9 mouse cellular contexts compared by ENCODE assay signal in genomic region chr6:32493557-32493956, GRCm38 (mm10).
DNase-seq lines count a peak whose midpoint lies in the region; ATAC-seq and TF ChIP-seq lines count a peak whose summit lies in the region.
"Had no signal": no experiment of that assay in that cellular context is flagged by ENCODE, and none has a peak within 500 bp of the region (broad histone marks: within the 10 kb centered on the region; RNA-seq: fewer than 3 reads in every experiment).

No protein-coding gene starts in this region.

- no peak for TF ChIP-seq POLR2A in cerebellum, adult 2 months (IDR thresholded peaks at IDR 0.05; ENCODE audit: borderline replicate concordance, insufficient read depth, low read length)

- H3K36me3 ChIP-seq in hindbrain, embryonic 13.5 days, result peaks cover 14% of the 10 kb centered on the region
- no peaks in the 10 kb centered on the region for H3K36me3 ChIP-seq in hindbrain, embryonic 10.5 days
- peaks cover 9% of the 10 kb centered on the region; the same call in 1 of the 2 replicates for H3K36me3 ChIP-seq in heart, embryonic 14.5 days (ENCODE audit: control insufficient read depth, insufficient read depth, low read length)
- H3K36me3 ChIP-seq in limb, embryonic 10.5 days, result no peaks in the 10 kb centered on the region
- no peaks in the 10 kb centered on the region for H3K36me3 ChIP-seq in midbrain, embryonic 15.5 days (replicated peaks)
- H3K36me3 ChIP-seq: midbrain, embryonic 12.5 days had no signal

- no peak overlapping the region for H3K9ac ChIP-seq in hindbrain, embryonic 13.5 days
- peak overlapping the region; percentile 6; the same call in 1 of the 2 replicates for H3K9ac ChIP-seq in heart, embryonic 14.5 days (ENCODE audit: low read length)
- H3K9ac ChIP-seq in midbrain, embryonic 15.5 days, result no peak overlapping the region
- H3K9ac ChIP-seq: midbrain, embryonic 12.5 days had no signal

- 0 out of 2 replicates have a peak overlapping the region, but pooled peaks have one; percentile 8 for H3K27ac ChIP-seq in hindbrain, embryonic 13.5 days
- no peak overlapping the region; the same call in 1 of the 2 replicates for H3K27ac ChIP-seq in hindbrain, embryonic 10.5 days
- H3K27ac ChIP-seq in heart, embryonic 14.5 days (replicated peaks in 1 of 2; ENCODE audit: control insufficient read depth in 1 of 2, insufficient read depth in 1 of 2, low read depth in 2 of 2, low read length in 2 of 2), result peak overlapping the region; percentile 64 to 72
- H3K27ac ChIP-seq in limb, embryonic 10.5 days, result peak overlapping the region; percentile 42
- H3K27ac ChIP-seq in cerebellum, adult 2 months (ENCODE audit: insufficient read depth, low read length), result no peak overlapping the region
- no peak overlapping the region for H3K27ac ChIP-seq in midbrain, embryonic 15.5 days
- H3K27ac ChIP-seq: midbrain, embryonic 12.5 days had no signal

- H3K4me1 ChIP-seq in hindbrain, embryonic 13.5 days (replicated peaks), result peaks cover 17% of the 10 kb centered on the region
- H3K4me1 ChIP-seq in hindbrain, embryonic 10.5 days (replicated peaks), result peaks cover 16% of the 10 kb centered on the region
- H3K4me1 ChIP-seq in heart, embryonic 14.5 days (ENCODE audit: control insufficient read depth in 2 of 2, insufficient read depth in 2 of 2, low read length in 2 of 2), result peaks cover 13 to 29% of the 10 kb centered on the region in 2 experiments
- H3K4me1 ChIP-seq in limb, embryonic 10.5 days, result peaks cover 63% of the 10 kb centered on the region
- peaks cover 13% of the 10 kb centered on the region for H3K4me1 ChIP-seq in cerebellum, adult 2 months (ENCODE audit: control insufficient read depth, insufficient read depth, low read length)
- H3K4me1 ChIP-seq in midbrain, embryonic 15.5 days, result peaks cover 12% of the 10 kb centered on the region; the same call in 1 of the 2 replicates

- ATAC-seq in hindbrain, embryonic 13.5 days (ENCODE audit: low FRiP score), result no peak
- peak; percentile 80 for ATAC-seq in heart, embryonic 14.5 days (ENCODE audit: insufficient number of reproducible peaks, insufficient read depth, low FRiP score, low read depth)
- no peak for ATAC-seq in midbrain, embryonic 15.5 days (replicated peaks)

- 35% methylated on average over 5 of the region's 5 CpGs for WGBS in hindbrain, embryonic 13.5 days
- WGBS in hindbrain, embryonic 10.5 days, result 33% methylated on average over 5 of the region's 5 CpGs
- 9% methylated on average over 5 of the region's 5 CpGs for WGBS in heart, embryonic 14.5 days
- WGBS in limb, embryonic 10.5 days, result 55% methylated on average over 5 of the region's 5 CpGs
- WGBS in cerebellum, adult 2 months, result 56% methylated on average over 5 of the region's 5 CpGs
- 41% methylated on average over 5 of the region's 5 CpGs for WGBS in midbrain, embryonic 15.5 days

- no peaks in the 10 kb centered on the region for H3K9me3 ChIP-seq in hindbrain, embryonic 13.5 days
- no peaks in the 10 kb centered on the region for H3K9me3 ChIP-seq in hindbrain, embryonic 10.5 days
- no peaks in the 10 kb centered on the region for H3K9me3 ChIP-seq in heart, embryonic 14.5 days (ENCODE audit: control insufficient read depth, low read length)
- no peaks in the 10 kb centered on the region for H3K9me3 ChIP-seq in limb, embryonic 10.5 days (replicated peaks)
- no peaks in the 10 kb centered on the region for H3K9me3 ChIP-seq in midbrain, embryonic 15.5 days
- H3K9me3 ChIP-seq: midbrain, embryonic 12.5 days had no signal

- H3K27me3 ChIP-seq in hindbrain, embryonic 13.5 days, result no peaks in the 10 kb centered on the region
- H3K27me3 ChIP-seq in hindbrain, embryonic 10.5 days (ENCODE audit: insufficient read depth, poor library complexity, severe bottlenecking), result no peaks in the 10 kb centered on the region
- no peaks in the 10 kb centered on the region for H3K27me3 ChIP-seq in heart, embryonic 14.5 days (ENCODE audit: control insufficient read depth, insufficient read depth, low read length)
- H3K27me3 ChIP-seq in limb, embryonic 10.5 days (ENCODE audit: low read depth, poor library complexity, severe bottlenecking), result 0 out of 2 replicates have a peak, but pooled peaks cover 3% of the 10 kb centered on the region
- H3K27me3 ChIP-seq in cerebellum, adult 2 months (ENCODE audit: control insufficient read depth, insufficient read depth, low read length), result no peaks in the 10 kb centered on the region
- no peaks in the 10 kb centered on the region for H3K27me3 ChIP-seq in midbrain, embryonic 15.5 days (replicated peaks)
- H3K27me3 ChIP-seq: midbrain, embryonic 12.5 days had no signal

- DNase-seq in hindbrain, embryonic 10.5 days (ENCODE audit: low spot score), result no peak
- DNase-seq in limb, embryonic 10.5 days (ENCODE audit: low spot score), result no peak
- peak; percentile 33 for DNase-seq in ovary, postnatal 36 days (ENCODE audit: low spot score)
- no peak for DNase-seq in cerebellum, adult 2 months
- no peak for DNase-seq in cerebellum, adult 11 months

- no peak overlapping the region for H3K4me2 ChIP-seq in hindbrain, embryonic 13.5 days
- peak overlapping the region; percentile 40 for H3K4me2 ChIP-seq in heart, embryonic 14.5 days (ENCODE audit: low read length)
- H3K4me2 ChIP-seq in midbrain, embryonic 15.5 days, result no peak overlapping the region
- H3K4me2 ChIP-seq: midbrain, embryonic 12.5 days had no signal

- H3K4me3 ChIP-seq in hindbrain, embryonic 13.5 days, result no peak overlapping the region
- H3K4me3 ChIP-seq in hindbrain, embryonic 10.5 days, result no peak overlapping the region
- no peak overlapping the region for H3K4me3 ChIP-seq in heart, embryonic 14.5 days (ENCODE audit: control insufficient read depth in 1 of 2, insufficient read depth in 1 of 2, low read depth in 1 of 2, low read length in 2 of 2)
- H3K4me3 ChIP-seq in limb, embryonic 10.5 days, result no peak overlapping the region
- H3K4me3 ChIP-seq in cerebellum, adult 2 months (replicated peaks; ENCODE audit: insufficient read depth, low read depth, low read length), result no peak overlapping the region
- H3K4me3 ChIP-seq in midbrain, embryonic 15.5 days, result no peak overlapping the region
- H3K4me3 ChIP-seq: midbrain, embryonic 12.5 days had no signal

- TF ChIP-seq CTCF in cerebellum, adult 2 months (IDR thresholded peaks at IDR 0.05; ENCODE audit: borderline replicate concordance, insufficient read depth, low read depth, low read length), result no peak

Comparison
In these comparisons a context has a peak if more than half of its experiments do, and no peak if none do; other contexts are left out.
1. H3K27ac ChIP-seq: peak in hindbrain, embryonic 13.5 days (single experiment), heart, embryonic 14.5 days (2 of 2) and limb, embryonic 10.5 days (single experiment); none in hindbrain, embryonic 10.5 days (single experiment), cerebellum, adult 2 months (single experiment) and midbrain, embryonic 15.5 days (single experiment).